Mouse (Mus musculus): ENCODE data around the gene Zfp142. TPM values are rescaled to one million over a fixed set of nuclear protein-coding genes. Genes with fewer than 3 reads are reported as not detected.

The Zfp142 gene
- 12.1 and 21.0 TPM in 2 replicates for polyA plus RNA-seq (2012; rRNA removed)

GRCm38 (mm10) chr1:74587773-74588445 lies at the start of gene Zfp142, which contains the start of gene Bcs1l:
Gene Zfp142 (minus strand): TSS chr1:74588246.
Gene Bcs1l (plus strand): TSS chr1:74588289.

GRCm38 (mm10) chr1:74601267-74601962 lies 13.4 kb upstream of the Zfp142 start, which contains the start of the genes Rnf25 and Stk36:
Gene Rnf25 (minus strand): TSS chr1:74601397.
Gene Stk36 (plus strand): TSS chr1:74601445.

GRCm38 (mm10) chr1:74544184-74544583 lies 43.9 kb downstream of the Zfp142 start, which contains the start of gene Usp37:
Gene Usp37 (minus strand): TSS chr1:74544284.

GRCm38 (mm10) chr1:74542451-74542961 lies 45.5 kb downstream of the Zfp142 start, which contains the start of gene Plcd4:
Gene Plcd4 (plus strand): TSS chr1:74542888.

Other genes starting within 250 kb of the Zfp142 start
- gene Catip, start 226.1 kb downstream of the Zfp142 start, polyA plus RNA-seq (2012; rRNA removed): 0.85 and 1.5 TPM in 2 replicates
- gene Slc11a1, start 213.1 kb downstream of the Zfp142 start, polyA plus RNA-seq (2012; rRNA removed): 2.4 and 3.0 TPM in 2 replicates
- gene Ctdsp1, start 196.7 kb downstream of the Zfp142 start, polyA plus RNA-seq (2012; rRNA removed): 45.6 and 69.4 TPM in 2 replicates
- gene Vil1, start 178.9 kb downstream of the Zfp142 start, polyA plus RNA-seq (2012; rRNA removed): 0.14 and 0.15 TPM in 2 replicates
- 54.9 and 74.0 TPM in 2 replicates for gene Cnot9, start 82.2 kb downstream of the Zfp142 start, polyA plus RNA-seq (2012; rRNA removed)
- 0.37 and 0.67 TPM in 2 replicates for gene Plcd4, start 45.4 kb downstream of the Zfp142 start, polyA plus RNA-seq (2012; rRNA removed)
- gene Usp37, start 44.0 kb downstream of the Zfp142 start, polyA plus RNA-seq (2012; rRNA removed): 15.2 and 20.2 TPM in 2 replicates
- 16.8 and 17.9 TPM in 2 replicates for gene Bcs1l, start within 50 bp of the Zfp142 start, polyA plus RNA-seq (2012; rRNA removed)
- gene Rnf25, start 13.2 kb upstream of the Zfp142 start, polyA plus RNA-seq (2012; rRNA removed): 82.2 and 101 TPM in 2 replicates
- gene Stk36, start 13.2 kb upstream of the Zfp142 start, polyA plus RNA-seq (2012; rRNA removed): 14.3 and 14.7 TPM in 2 replicates
- 47.9 and 54.3 TPM in 2 replicates for gene Ttll4, start 73.5 kb upstream of the Zfp142 start, polyA plus RNA-seq (2012; rRNA removed)
- gene Cyp27a1, start 125.3 kb upstream of the Zfp142 start, polyA plus RNA-seq (2012; rRNA removed): 9.7 and 9.9 TPM in 2 replicates
- 0.29 and 0.35 TPM in 2 replicates for gene Prkag3, start 161.0 kb upstream of the Zfp142 start, polyA plus RNA-seq (2012; rRNA removed)
- 4.7 and 7.1 TPM in 2 replicates for gene Wnt6, start 183.6 kb upstream of the Zfp142 start, polyA plus RNA-seq (2012; rRNA removed)
- gene Wnt10a, start 203.3 kb upstream of the Zfp142 start, polyA plus RNA-seq (2012; rRNA removed): 0.70 and 0.94 TPM in 2 replicates